Mouse (Mus musculus) CH12.LX (cell line): ENCODE measurements around the gene Pakap. TPM values are rescaled to one million over a fixed set of nuclear protein-coding genes. Genes with fewer than 3 reads are reported as not detected.

ENCODE experiments used
- DNase-seq: peaks from one replicate; pipeline ENCODE4 v3.0.0-alpha.2; 2013; ENCODE audit errors: extremely low read depth
- H3K27ac ChIP-seq: 2 replicates; pipeline ENCODE4 v1.5.1; 2012; ENCODE audit warnings: low read depth, mild to moderate bottlenecking, control low read depth, moderate library complexity; ENCODE audit not compliant: insufficient read depth
- H3K27me3 ChIP-seq: replicated peaks from 2 replicates; pipeline ENCODE3; 2012; ENCODE audit warnings: inconsistent platforms
- H3K36me3 ChIP-seq, 2 experiments: replicated peaks in 1 of 2; 2 replicates each; pipeline versions ENCODE3 to v1.6.1; 2012; ENCODE audit warnings: inconsistent platforms in 1 of 2, low read length in 1 of 2, mild to moderate bottlenecking in 1 of 2, mixed read lengths in 1 of 2, moderate library complexity in 1 of 2; ENCODE audit not compliant: control insufficient read depth in 1 of 2, insufficient read depth in 1 of 2
- H3K4me1 ChIP-seq, 2 experiments: 2 replicates each; pipeline ENCODE4 v1.6.1; 2012; ENCODE audit warnings: inconsistent platforms in 1 of 2, moderate library complexity in 1 of 2; ENCODE audit not compliant: insufficient read depth in 2 of 2, control insufficient read depth in 1 of 2
- H3K4me2 ChIP-seq: 2 replicates; pipeline ENCODE4 v1.6.1; 2012; ENCODE audit warnings: low read depth, mild to moderate bottlenecking, control low read depth; ENCODE audit not compliant: poor library complexity, insufficient read depth, severe bottlenecking
- H3K4me3 ChIP-seq, 3 experiments: fragments of 150-350 bp in 1 of 3; sonication (generic) in 1 of 3; replicated peaks in 1 of 3; 2 replicates each; pipeline versions ENCODE3 to v1.5.1; 2011 to 2012; ENCODE audit warnings: low read depth in 2 of 3, low read length in 2 of 3, mild to moderate bottlenecking in 2 of 3, moderate library complexity in 2 of 3, control low read depth in 1 of 3, improper control_type of control experiment in 1 of 3, inconsistent platforms in 1 of 3, mixed read lengths in 1 of 3; ENCODE audit not compliant: poor library complexity in 1 of 3
- H3K79me2 ChIP-seq: replicated peaks from 2 replicates; pipeline ENCODE4 v1.6.1; 2012; ENCODE audit warnings: mild to moderate bottlenecking, moderate library complexity; ENCODE audit not compliant: control insufficient read depth, poor library complexity, insufficient read depth, severe bottlenecking; ENCODE audit errors: extremely low read depth
- H3K9ac ChIP-seq: 2 replicates; pipeline ENCODE4 v1.6.1; 2012; ENCODE audit warnings: low read depth, mild to moderate bottlenecking, control low read depth, moderate library complexity; ENCODE audit not compliant: insufficient read depth
- H3K9me3 ChIP-seq: replicated peaks from 2 replicates; pipeline ENCODE3; 2012; ENCODE audit warnings: low read length, inconsistent platforms, mixed read lengths
- BHLHE40 ChIP-seq: IDR thresholded peaks from 2 replicates; pipeline ENCODE4 v1.6.1; 2011; ENCODE audit warnings: mild to moderate bottlenecking, low read depth, low read length, improper control_type of control experiment
- CHD1 ChIP-seq: IDR thresholded peaks from 2 replicates; pipeline ENCODE4 v1.6.1; 2012; ENCODE audit warnings: low read depth, low read length, improper control_type of control experiment, inconsistent platforms
- ELF1 ChIP-seq: IDR thresholded peaks from 2 replicates; pipeline ENCODE4 v1.6.1; 2014; ENCODE audit warnings: low read depth, mild to moderate bottlenecking, inconsistent platforms, low read length, improper control_type of control experiment
- EP300 ChIP-seq: IDR thresholded peaks from 2 replicates; pipeline ENCODE4 v1.6.1; 2011; ENCODE audit warnings: low read length, improper control_type of control experiment
- ETS1 ChIP-seq: conservative IDR thresholded peaks from 2 replicates; pipeline ENCODE4 v1.6.1; 2012; ENCODE audit warnings: low read depth, mild to moderate bottlenecking, inconsistent platforms, low read length, improper control_type of control experiment, moderate library complexity
- HCFC1 ChIP-seq: IDR thresholded peaks from 2 replicates; pipeline ENCODE4 v1.6.1; 2012; ENCODE audit warnings: low read depth, mild to moderate bottlenecking, inconsistent platforms, low read length, improper control_type of control experiment
- KAT2A ChIP-seq: IDR thresholded peaks from 2 replicates; pipeline ENCODE4 v1.6.1; 2012; ENCODE audit warnings: low read length, improper control_type of control experiment, inconsistent platforms; ENCODE audit not compliant: insufficient replicate concordance
- MEF2A ChIP-seq: IDR thresholded peaks from 2 replicates; pipeline ENCODE4 v1.6.1; 2014; ENCODE audit warnings: low read depth, mild to moderate bottlenecking, inconsistent platforms, low read length, improper control_type of control experiment, borderline replicate concordance
- POLR2A ChIP-seq: IDR thresholded peaks from 2 replicates; pipeline ENCODE4 v1.6.1; 2011; ENCODE audit warnings: low read depth, mild to moderate bottlenecking, improper control_type of control experiment, low read length
- POLR2AphosphoS2 ChIP-seq: IDR thresholded peaks from 2 replicates; pipeline ENCODE4 v1.6.1; 2011; ENCODE audit warnings: low read depth, low read length, improper control_type of control experiment
- SMC3 ChIP-seq: IDR thresholded peaks from 2 replicates; pipeline ENCODE4 v1.6.1; 2011; ENCODE audit warnings: low read depth, low read length, improper control_type of control experiment
- TBP ChIP-seq: conservative IDR thresholded peaks from 2 replicates; pipeline ENCODE4 v1.6.1; 2011; ENCODE audit warnings: low read depth, low read length, improper control_type of control experiment
- TCF12 ChIP-seq: IDR thresholded peaks from 2 replicates; pipeline ENCODE4 v1.6.1; 2014; ENCODE audit warnings: low read depth, mild to moderate bottlenecking, inconsistent platforms, low read length, improper control_type of control experiment
- UBTF ChIP-seq: IDR thresholded peaks from 2 replicates; pipeline ENCODE4 v1.6.1; 2012; ENCODE audit warnings: low read depth, mild to moderate bottlenecking, inconsistent platforms, low read length, improper control_type of control experiment, moderate library complexity
- ZC3H11A ChIP-seq: IDR thresholded peaks from 2 replicates; pipeline ENCODE4 v1.6.1; 2012; ENCODE audit warnings: low read depth, mild to moderate bottlenecking, inconsistent platforms, low read length, improper control_type of control experiment
- ZMIZ1 ChIP-seq: IDR thresholded peaks from 2 replicates; pipeline ENCODE4 v1.6.1; 2012; ENCODE audit warnings: low read depth, mild to moderate bottlenecking, inconsistent platforms, low read length, improper control_type of control experiment
- dilution Hi-C: fragments of 300-500 bp; cut with MboI; formaldehyde crosslinking; loops from 2 replicates; pipeline ENCODE4 v1.14.3; 2020; ENCODE audit warnings: low sequenced_read_pairs; ENCODE audit not compliant: extremely low pct_unique_long_range_greater_than_20kb, extremely low pct_ligation_motif_present
- in situ Hi-C: fragments of 300-500 bp; cut with MboI; formaldehyde crosslinking; loops from 3 replicates; pipeline ENCODE4 v1.14.3; 2019; ENCODE audit warnings: low sequenced_read_pairs, low pct_ligation_motif_present, low pct_unique_long_range_greater_than_20kb, mixed read lengths
- polyA plus RNA-seq: library from polyadenylated mRNA; unstranded; fragments of >175 nt; gene quantifications from 2 replicates; pipeline ENCODE4 v1.2.1, GENCODE M21; 2012; ENCODE audit warnings: low read depth; ENCODE audit not compliant: insufficient read length
- total RNA-seq, 2 experiments: library from RNA; depleted of rRNA; stranded (reverse); fragments of 300-350 nt in 1 of 2; fragments of >200 nt in 1 of 2; gene quantifications; 2 replicates each; pipeline ENCODE4 v1.2.3; 2012 to 2014

The Pakap gene
- total and polyA plus RNA-seq, 3 experiments: 0.08 to 0.14 TPM; not detected in 1

DNA sequence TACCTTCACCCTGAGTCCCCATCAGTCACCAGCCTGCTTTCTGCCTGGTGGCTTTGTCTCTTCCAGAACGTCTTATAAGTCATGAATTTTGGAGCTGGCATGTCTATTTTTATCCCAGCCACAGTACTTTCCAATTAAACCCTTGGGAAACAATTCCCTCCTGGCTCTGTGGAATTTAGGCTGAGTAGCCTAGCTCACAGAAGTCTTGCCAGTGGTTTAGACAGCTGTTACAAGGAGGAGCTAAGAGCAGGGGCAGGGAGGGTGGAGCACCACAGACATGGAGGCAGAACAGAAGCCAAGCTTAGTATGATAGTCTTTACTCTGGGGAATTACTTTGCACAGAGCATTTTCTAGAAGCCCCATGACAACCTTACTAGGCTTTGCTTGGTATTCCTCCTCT lies 17.8 kb upstream of the Pakap start:
- Histone ChIP-seq H3K4me2 (no peak overlapping the region), H3K9ac (no peak overlapping the region), H3K4me3 (no peak overlapping the region), H3K79me2 (no peaks in the 10 kb centered on the region), H3K9me3 (no peaks in the 10 kb centered on the region), H3K4me1 (0 out of 4 replicates have a peak, but pooled peaks cover 0 to 2% of the 10 kb centered on the region in 2 experiments), H3K27ac (no peak overlapping the region), H3K27me3 (no peaks in the 10 kb centered on the region), H3K36me3 (no peaks in the 10 kb centered on the region)
- in situ Hi-C loops: no loop called here
- TF ChIP-seq HCFC1 (no peak), ETS1 (no peak), TCF12 (no peak), POLR2A (no peak), ZMIZ1 (no peak), POLR2AphosphoS2 (no peak), UBTF (no peak), TBP (no peak), ZC3H11A (no peak), MEF2A (no peak), EP300 (no peak), CHD1 (no peak)
- dilution Hi-C loops: no loop called here
- DNase-seq: no peak

- Histone ChIP-seq H3K4me3 (no peak overlapping the region), H3K4me2 (no peak overlapping the region), H3K9me3 (no peaks in the 10 kb centered on the region), H3K79me2 (no peaks in the 10 kb centered on the region), H3K27me3 (no peaks in the 10 kb centered on the region), H3K4me1 (0 out of 4 replicates have a peak, but pooled peaks cover 0 to 4% of the 10 kb centered on the region in 2 experiments), H3K27ac (no peak overlapping the region), H3K9ac (no peak overlapping the region), H3K36me3 (no peaks in the 10 kb centered on the region)
- no peak for TF ChIP-seq EP300
- no peak for TF ChIP-seq ZC3H11A
- no peak for TF ChIP-seq BHLHE40
- no peak for TF ChIP-seq ELF1
- no peak for TF ChIP-seq TBP
- no peak for TF ChIP-seq ETS1
- no peak for TF ChIP-seq SMC3
- no peak for TF ChIP-seq KAT2A
- dilution Hi-C loops (no loop called here), in situ Hi-C loops (no loop called here)
- no peak for DNase-seq
These were observed 10.9 kb upstream of the Pakap start for GRCm38 (mm10) chr4:57557102-57557501.
